Mouse (Mus musculus) heart, embryonic 12.5 days (tissue): ENCODE measurements at regions not wholly inside any gene's neighbourhood (a gene's known extent, or its start where the extent isn't known, plus 50 kb on each side); places are given as distances from the start of the nearest gene placed in this dataset.

Source experiments
- ATAC-seq: fragments of 200-750 bp; cut with Nextera tagmentation; 2 replicates; pipeline ENCODE4 v1.8.0; 2017; ENCODE audit warnings: moderate TSS enrichment, moderate library complexity; ENCODE audit not compliant: insufficient number of reproducible peaks, low FRiP score
- H3K27ac ChIP-seq: fragments of 300-500 bp; sonication (generic); 2 replicates; pipeline ENCODE4 v1.5.1; 2016; ENCODE audit warnings: mild to moderate bottlenecking, moderate library complexity; ENCODE audit not compliant: poor library complexity, severe bottlenecking
- H3K27me3 ChIP-seq: fragments of 300-500 bp; sonication (generic); replicated peaks from 2 replicates; pipeline ENCODE4 v1.6.1; 2016; ENCODE audit warnings: mild to moderate bottlenecking, moderate library complexity
- H3K36me3 ChIP-seq: fragments of 300-500 bp; sonication (generic); 2 replicates; pipeline ENCODE4 v1.6.1; 2016; ENCODE audit warnings: mild to moderate bottlenecking, moderate library complexity
- H3K4me1 ChIP-seq: fragments of 300-500 bp; sonication (generic); replicated peaks from 2 replicates; pipeline ENCODE4 v1.6.1; 2016; ENCODE audit warnings: mild to moderate bottlenecking
- H3K4me2 ChIP-seq: fragments of 300-500 bp; sonication (generic); 2 replicates; pipeline ENCODE4 v1.6.1; 2016; ENCODE audit warnings: mild to moderate bottlenecking, moderate library complexity
- H3K4me3 ChIP-seq: fragments of 300-500 bp; sonication (generic); 2 replicates; pipeline ENCODE4 v1.5.1; 2016; ENCODE audit warnings: mild to moderate bottlenecking
- H3K9ac ChIP-seq: fragments of 300-500 bp; sonication (generic); 2 replicates; pipeline ENCODE4 v1.6.1; 2016; ENCODE audit warnings: mild to moderate bottlenecking, moderate library complexity
- H3K9me3 ChIP-seq: fragments of 300-500 bp; sonication (generic); replicated peaks from 2 replicates; pipeline ENCODE4 v1.6.1; 2016; ENCODE audit warnings: mild to moderate bottlenecking, moderate library complexity
- WGBS: fragments of 180-500 bp; shearing (Covaris S2); methylation state at CpG from one replicate; pipeline ENCODE4 v1.1.7; 2016; 5-methylcytosine and 5-hydroxymethylcytosine counted together

- Histone ChIP-seq H3K4me1 (no peaks in the 10 kb centered on the region), H3K4me2 (no peak overlapping the region), H3K27ac (no peak overlapping the region), H3K36me3 (no peaks in the 10 kb centered on the region), H3K9me3 (no peaks in the 10 kb centered on the region), H3K9ac (no peak overlapping the region), H3K27me3 (no peaks in the 10 kb centered on the region), H3K4me3 (no peak overlapping the region)
- no peak for ATAC-seq
- 73% methylated on average over 4 of the region's 4 CpGs for WGBS
These were observed 406.8 kb downstream of the Gja1 start for GRCm38 (mm10) chr10:56783941-56784340.

- no peak for ATAC-seq
- Histone ChIP-seq H3K4me2 (no peak overlapping the region), H3K36me3 (no peaks in the 10 kb centered on the region), H3K27ac (no peak overlapping the region), H3K27me3 (no peaks in the 10 kb centered on the region), H3K4me3 (no peak overlapping the region), H3K9ac (no peak overlapping the region), H3K4me1 (no peaks in the 10 kb centered on the region), H3K9me3 (no peaks in the 10 kb centered on the region)
- 81% methylated on average over 4 of the region's 4 CpGs for WGBS
These were observed 411.0 kb downstream of the Gja1 start for GRCm38 (mm10) chr10:56788081-56788480.

- no peak overlapping the region for H3K27ac ChIP-seq
- no peak for ATAC-seq
- no peaks in the 10 kb centered on the region for H3K9me3 ChIP-seq
- no peaks in the 10 kb centered on the region for H3K27me3 ChIP-seq
- 73% methylated on average over 8 of the region's 8 CpGs for WGBS
- no peaks in the 10 kb centered on the region for H3K4me1 ChIP-seq
- H3K4me2 ChIP-seq: no peak overlapping the region
- H3K9ac ChIP-seq: no peak overlapping the region
- H3K36me3 ChIP-seq: no peaks in the 10 kb centered on the region
- no peak overlapping the region for H3K4me3 ChIP-seq
These were observed 415.9 kb downstream of the Gja1 start for GRCm38 (mm10) chr10:56793074-56793473.

DNA sequence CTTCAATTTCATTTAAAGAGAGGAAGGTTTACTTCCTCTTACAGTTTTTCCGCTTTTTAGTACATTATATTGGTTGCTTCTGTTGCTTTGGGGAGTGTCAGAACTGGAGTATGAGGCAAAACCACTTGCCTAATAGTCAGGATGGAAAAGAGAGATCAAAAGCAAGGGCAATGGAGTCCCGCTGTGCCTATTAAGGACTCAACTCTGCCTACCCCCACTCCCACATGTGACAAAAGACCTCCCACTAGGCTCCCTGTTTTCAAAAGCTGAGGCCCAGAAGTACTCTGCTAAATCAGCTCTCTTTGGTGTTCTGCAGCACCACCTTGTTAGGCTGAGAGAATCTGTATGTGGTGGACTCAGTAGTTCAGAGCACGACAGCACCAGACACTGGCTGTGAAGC, 418.3 kb downstream of the Gja1 start:
- ATAC-seq: no peak
- no peaks in the 10 kb centered on the region for H3K27me3 ChIP-seq

GRCm38 (mm10) chr10:56799307-56799706, 422.2 kb downstream of the Gja1 start:
- no peak for ATAC-seq
- H3K4me1 ChIP-seq: no peaks in the 10 kb centered on the region
- H3K9ac ChIP-seq: no peak overlapping the region
- no peak overlapping the region for H3K4me3 ChIP-seq
- no peak overlapping the region for H3K4me2 ChIP-seq
- 65% methylated on average over 3 of the region's 3 CpGs for WGBS
- no peak overlapping the region for H3K27ac ChIP-seq
- H3K36me3 ChIP-seq: no peaks in the 10 kb centered on the region
- H3K9me3 ChIP-seq: no peaks in the 10 kb centered on the region
- no peaks in the 10 kb centered on the region for H3K27me3 ChIP-seq

More for the DNA sequence above, 418.3 kb downstream of the Gja1 start:
- Histone ChIP-seq H3K4me1 (no peaks in the 10 kb centered on the region), H3K27ac (no peak overlapping the region), H3K9ac (no peak overlapping the region), H3K4me3 (no peak overlapping the region), H3K9me3 (no peaks in the 10 kb centered on the region), H3K36me3 (no peaks in the 10 kb centered on the region), H3K4me2 (no peak overlapping the region)
- whole genome bisulfite sequencing: 43% methylated on average over 3 of the region's 3 CpGs

DNA sequence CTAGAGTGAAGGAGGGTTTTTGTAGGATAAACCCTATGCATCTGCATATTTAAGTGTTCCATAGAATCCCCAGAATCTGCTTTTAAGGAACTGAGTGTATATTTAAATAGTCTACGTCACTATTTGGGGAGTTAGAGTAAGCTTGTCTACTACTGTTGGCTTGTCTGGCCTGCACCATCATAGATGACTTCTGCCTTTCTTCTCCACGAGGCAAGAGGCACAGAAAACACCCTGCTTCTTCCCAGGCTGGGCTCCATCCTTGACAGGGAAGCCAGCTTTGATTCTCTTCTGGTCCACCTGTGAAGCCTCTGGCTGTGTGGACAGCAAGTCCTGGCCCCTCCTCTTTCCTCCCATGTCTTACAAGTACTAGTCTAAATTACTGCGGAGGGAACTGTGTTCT, 422.6 kb downstream of the Gja1 start:
- no peak overlapping the region for H3K27ac ChIP-seq
- ATAC-seq: no peak
- WGBS: 58% methylated on average over 3 of the region's 3 CpGs
- H3K4me1 ChIP-seq: no peaks in the 10 kb centered on the region
- H3K4me2 ChIP-seq: no peak overlapping the region
- H3K9me3 ChIP-seq: no peaks in the 10 kb centered on the region
- H3K4me3 ChIP-seq: no peak overlapping the region
- H3K36me3 ChIP-seq: no peaks in the 10 kb centered on the region
- no peak overlapping the region for H3K9ac ChIP-seq
- H3K27me3 ChIP-seq: no peaks in the 10 kb centered on the region

DNA sequence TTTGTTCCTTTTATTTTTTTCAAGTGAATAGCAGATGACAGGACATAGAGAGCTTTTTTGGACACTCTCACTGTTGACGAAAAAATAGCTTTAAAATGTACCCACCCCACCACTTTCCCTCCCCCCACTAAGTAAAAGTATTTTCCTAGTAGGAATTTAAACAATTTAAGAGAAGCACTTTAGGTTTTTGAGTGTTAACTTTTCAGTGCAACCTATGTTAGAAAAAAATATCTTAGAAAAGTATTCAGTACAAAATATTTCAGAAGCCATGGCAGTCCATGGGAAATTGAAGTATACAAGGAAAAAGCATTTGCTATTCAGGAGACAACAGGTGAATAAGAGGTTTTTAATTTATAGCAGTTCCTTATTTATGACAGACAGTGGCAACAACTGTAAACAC, 431.9 kb downstream of the Gja1 start:
- H3K4me1 ChIP-seq: no peaks in the 10 kb centered on the region
- no peak overlapping the region for H3K9ac ChIP-seq
- H3K4me3 ChIP-seq: no peak overlapping the region
- 68% methylated on average over 1 of the region's 1 CpGs for WGBS
- no peak for ATAC-seq
- H3K27me3 ChIP-seq: no peaks in the 10 kb centered on the region
- no peaks in the 10 kb centered on the region for H3K9me3 ChIP-seq
- no peak overlapping the region for H3K4me2 ChIP-seq
- H3K27ac ChIP-seq: no peak overlapping the region
- no peaks in the 10 kb centered on the region for H3K36me3 ChIP-seq

GRCm38 (mm10) chr10:56822158-56822557, 445.0 kb downstream of the Gja1 start:
- no peak overlapping the region for H3K9ac ChIP-seq
- WGBS: 49% methylated on average over 5 of the region's 5 CpGs
- no peaks in the 10 kb centered on the region for H3K27me3 ChIP-seq
- H3K4me2 ChIP-seq: no peak overlapping the region
- no peak for ATAC-seq
- no peaks in the 10 kb centered on the region for H3K9me3 ChIP-seq
- H3K27ac ChIP-seq: no peak overlapping the region
- no peaks in the 10 kb centered on the region for H3K4me1 ChIP-seq
- no peaks in the 10 kb centered on the region for H3K36me3 ChIP-seq
- no peak overlapping the region for H3K4me3 ChIP-seq

GRCm38 (mm10) chr10:56831331-56831730, 454.2 kb downstream of the Gja1 start:
- no peaks in the 10 kb centered on the region for H3K27me3 ChIP-seq
- H3K9ac ChIP-seq: no peak overlapping the region
- H3K4me3 ChIP-seq: no peak overlapping the region
- no peaks in the 10 kb centered on the region for H3K4me1 ChIP-seq
- no peaks in the 10 kb centered on the region for H3K36me3 ChIP-seq
- no peaks in the 10 kb centered on the region for H3K9me3 ChIP-seq
- no peak overlapping the region for H3K27ac ChIP-seq
- no peak overlapping the region for H3K4me2 ChIP-seq
- ATAC-seq: no peak
- whole genome bisulfite sequencing: 84% methylated on average over 1 of the region's 1 CpGs

DNA sequence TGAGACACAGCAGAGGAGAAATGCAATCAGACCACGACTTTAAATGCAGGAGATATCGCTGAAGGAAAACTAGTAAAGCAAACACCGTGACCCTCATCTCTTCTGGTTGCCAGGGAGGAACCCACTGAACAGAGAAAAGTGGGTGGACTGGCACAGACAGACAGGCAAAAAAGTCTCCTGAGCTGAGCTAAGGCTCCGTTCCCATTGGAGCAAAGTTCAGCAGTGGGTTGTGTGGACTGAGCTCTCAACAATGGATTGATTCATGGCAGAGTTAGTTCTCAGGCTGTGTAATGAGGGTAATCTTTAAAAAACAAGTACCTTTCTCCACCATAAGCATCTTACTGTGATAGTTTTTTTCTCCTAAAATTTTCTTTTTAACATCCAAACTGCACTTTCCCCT, 454.8 kb downstream of the Gja1 start:
- H3K9me3 ChIP-seq: no peaks in the 10 kb centered on the region
- H3K4me3 ChIP-seq: no peak overlapping the region
- no peaks in the 10 kb centered on the region for H3K4me1 ChIP-seq
- WGBS: 73% methylated on average over 4 of the region's 4 CpGs
- no peak overlapping the region for H3K4me2 ChIP-seq
- H3K27ac ChIP-seq: no peak overlapping the region
- no peaks in the 10 kb centered on the region for H3K27me3 ChIP-seq
- no peak overlapping the region for H3K9ac ChIP-seq
- no peak for ATAC-seq
- no peaks in the 10 kb centered on the region for H3K36me3 ChIP-seq

DNA sequence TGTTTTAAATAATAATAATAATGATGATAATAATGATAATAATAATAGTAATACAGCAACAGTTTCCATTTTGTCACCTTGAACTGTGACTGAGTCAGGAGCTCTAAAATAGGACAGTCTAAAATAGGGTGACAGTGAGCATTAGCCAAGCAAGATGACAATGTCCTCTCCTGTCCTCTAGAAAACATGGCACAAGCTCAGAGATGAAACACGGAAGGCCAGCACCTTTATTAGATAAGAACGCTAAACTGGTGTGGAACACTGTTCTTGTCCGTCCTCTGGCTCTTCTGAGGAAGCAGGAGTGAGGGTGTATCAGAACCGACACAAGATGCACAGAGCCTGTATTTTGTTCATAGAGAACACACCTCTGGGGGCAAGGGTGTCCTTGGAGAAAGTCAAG, 459.0 kb downstream of the Gja1 start:
- H3K9ac ChIP-seq: no peak overlapping the region
- H3K4me2 ChIP-seq: no peak overlapping the region
- no peaks in the 10 kb centered on the region for H3K4me1 ChIP-seq
- no peak for ATAC-seq
- no peak overlapping the region for H3K27ac ChIP-seq
- H3K36me3 ChIP-seq: no peaks in the 10 kb centered on the region
- 58% methylated on average over 4 of the region's 4 CpGs for WGBS
- H3K4me3 ChIP-seq: no peak overlapping the region
- no peaks in the 10 kb centered on the region for H3K9me3 ChIP-seq
- H3K27me3 ChIP-seq: no peaks in the 10 kb centered on the region

DNA sequence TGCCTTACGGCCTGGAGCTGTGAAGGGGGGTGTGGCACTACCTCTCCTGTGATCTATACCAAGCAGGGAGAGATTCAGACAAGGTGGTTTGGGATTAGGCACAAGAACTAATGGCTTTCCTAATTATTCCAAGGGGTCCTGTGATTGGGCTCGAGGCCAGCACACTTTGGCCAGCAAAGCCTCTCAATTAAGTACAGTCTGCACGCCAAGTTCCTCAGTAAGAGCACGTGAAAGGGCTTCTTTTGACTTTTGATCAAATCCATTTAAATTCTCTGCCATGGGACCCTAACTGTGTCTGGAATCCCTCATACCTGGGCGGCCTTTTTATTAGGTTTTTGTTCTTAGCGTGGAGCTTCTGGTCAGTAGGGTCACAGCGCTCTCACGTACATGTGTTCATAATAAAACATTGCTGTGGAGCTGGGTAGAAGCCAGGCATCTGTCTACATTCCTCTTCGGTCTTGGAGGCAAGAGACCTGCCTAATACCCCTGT, 461.9 kb downstream of the Gja1 start:
- Histone ChIP-seq H3K27me3 (no peaks in the 10 kb centered on the region), H3K27ac (no peak overlapping the region), H3K36me3 (no peaks in the 10 kb centered on the region), H3K4me3 (no peak overlapping the region), H3K9me3 (no peaks in the 10 kb centered on the region), H3K4me1 (no peaks in the 10 kb centered on the region), H3K9ac (no peak overlapping the region), H3K4me2 (no peak overlapping the region)
- 63% methylated on average over 9 of the region's 9 CpGs for WGBS
- ATAC-seq: no peak
